Mouse (Mus musculus) olfactory bulb, adult 2 months (tissue): ENCODE results near the gene Mical3.

Source experiments
- CTCF ChIP-seq: fragments of 200-500 bp; IDR thresholded peaks from 2 replicates; pipeline ENCODE4 v1.5.1; 2012; ENCODE audit warnings: low read depth, mild to moderate bottlenecking, low read length, moderate library complexity; ENCODE audit not compliant: insufficient read depth
- POLR2A ChIP-seq: fragments of 200-500 bp; IDR thresholded peaks from 2 replicates; pipeline ENCODE4 v1.6.1; 2012; ENCODE audit warnings: mild to moderate bottlenecking, low read depth, low read length, moderate library complexity; ENCODE audit not compliant: insufficient read depth

- TF ChIP-seq CTCF (no peak), POLR2A (no peak)
Measured at GRCm38 (mm10) chr6:121054908-121055307, 75.9 kb downstream of the Mical3 start.
